Mouse (Mus musculus): ENCODE measurements around the gene Khdrbs2.

- TF ChIP-seq CTCF (IDR thresholded peaks at IDR 0.05; ENCODE audit: control insufficient read depth, insufficient read depth, insufficient read length): no peak
- no peak for TF ChIP-seq MAX (IDR thresholded peaks at IDR 0.05)
- TF ChIP-seq USF1 (IDR thresholded peaks at IDR 0.05; ENCODE audit: low read depth): no peak
- TF ChIP-seq CEBPB (IDR thresholded peaks at IDR 0.05; ENCODE audit: low read depth): no peak
- no peak for TF ChIP-seq MYOG (IDR thresholded peaks at IDR 0.05; ENCODE audit: control insufficient read depth, extremely low read depth, insufficient read length)
These were observed 77.1 kb downstream of the Khdrbs2 start for GRCm38 (mm10) chr1:32249602-32250001.
